Mouse (Mus musculus) thymus, adult 2 months (tissue): Measurements from ENCODE around the gene St6galnac4.

Source experiments
- CTCF ChIP-seq: fragments of 200-500 bp; IDR thresholded peaks from 2 replicates; pipeline ENCODE4 v1.5.1; 2012; ENCODE audit warnings: mild to moderate bottlenecking, control low read depth, low read length, moderate library complexity, borderline replicate concordance; ENCODE audit not compliant: control insufficient read depth, poor library complexity, insufficient read depth; ENCODE audit errors: extremely low read depth
- POLR2A ChIP-seq: fragments of 200-500 bp; IDR thresholded peaks from 2 replicates; pipeline ENCODE4 v1.6.1; 2012; ENCODE audit warnings: mild to moderate bottlenecking, low read length, control low read depth, moderate library complexity; ENCODE audit not compliant: control insufficient read depth, poor library complexity, insufficient read depth; ENCODE audit errors: extremely low read depth

GRCm38 (mm10) chr2:32539452-32539981 lies 47.4 kb upstream of the St6galnac4 start:
- TF ChIP-seq CTCF = no peak
- TF ChIP-seq POLR2A = no peak
